Mouse (Mus musculus): ENCODE measurements around the gene Chaf1a.

DNA sequence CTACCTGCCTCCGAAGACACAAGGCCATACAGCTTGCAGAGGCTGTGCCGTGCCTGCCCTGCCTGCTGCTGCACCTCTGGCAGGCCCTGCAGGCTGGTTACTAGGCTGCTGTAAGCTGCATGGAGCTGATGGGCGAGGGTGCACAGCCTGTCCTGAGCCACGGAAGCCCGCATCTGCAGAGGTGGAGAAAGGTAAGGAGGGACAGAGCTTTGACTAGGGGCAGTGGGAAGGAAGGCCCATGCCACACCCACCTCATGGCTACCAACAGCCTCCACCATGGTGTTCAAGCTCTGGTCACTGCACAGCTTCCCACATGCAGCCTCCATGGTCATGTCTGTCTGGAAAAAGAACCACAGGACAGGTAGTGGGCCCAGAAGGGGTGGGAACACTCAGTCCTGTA is 61.9 kb downstream of the Chaf1a start:
- no peak for TF ChIP-seq CTCF (IDR thresholded peaks at IDR 0.05)
- no peak for TF ChIP-seq EP300 (IDR thresholded peaks at IDR 0.05)

Measured in lung, postnatal 0 days (tissue).